Mouse (Mus musculus) c-Kit-positive CD71-negative TER-119-negative erythroid progenitor cells, embryonic 14.5 days (primary cell): Measurements from ENCODE around the gene Gstt1.
"Not testable (repeated sequence)": the region's sequence is repeated elsewhere in the genome, so short reads cannot be mapped to it uniquely, and the experiment has no call there.

ENCODE experiments used
- DNase-seq: peaks from one replicate; pipeline ENCODE4 v3.0.0-alpha.2; 2013; ENCODE audit warnings: low read depth

Gene Gstt1

GRCm38 (mm10) chr10:75804217-75804616 is 5.8 kb upstream of the Gstt1 start:
- DNase-seq, result no peak

- no peak for DNase-seq
Measured at GRCm38 (mm10) chr10:75797619-75798175, 687 bp downstream of the Gstt1 start.

- DNase-seq, result no peak
Measured at GRCm38 (mm10) chr10:75796731-75797516, 1.5 kb downstream of the Gstt1 start.

GRCm38 (mm10) chr10:75794880-75795279 is 3.5 kb downstream of the Gstt1 start:
- no peak for DNase-seq

GRCm38 (mm10) chr10:75790773-75791172 is 7.6 kb downstream of the Gstt1 start:
- DNase-seq, result no peak

- no peak for DNase-seq
Measured at GRCm38 (mm10) chr10:75789841-75790240, 8.5 kb downstream of the Gstt1 start.

- no peak for DNase-seq
Measured at GRCm38 (mm10) chr10:75789081-75789735, 9.2 kb downstream of the Gstt1 start.

GRCm38 (mm10) chr10:75788277-75788676 is 10.1 kb downstream of the Gstt1 start:
- no peak for DNase-seq

- DNase-seq, result no peak
Measured at GRCm38 (mm10) chr10:75785442-75785841, 12.9 kb downstream of the Gstt1 start.

GRCm38 (mm10) chr10:75780769-75781578 is 17.4 kb downstream of the Gstt1 start, which contains the start of the genes Gm20441 and Gstt3:
TSS of gene Gm20441 (minus strand) at chr10:75780954.
TSS of gene Gstt3 (minus strand) at chr10:75781414.
- DNase-seq, result peak; percentile 42

- no peak for DNase-seq
Measured at GRCm38 (mm10) chr10:75779206-75780174, 18.9 kb downstream of the Gstt1 start.

- no peak for DNase-seq
Measured at GRCm38 (mm10) chr10:75777885-75778284, 20.5 kb downstream of the Gstt1 start.

GRCm38 (mm10) chr10:75776562-75776961 is 21.8 kb downstream of the Gstt1 start:
- no peak for DNase-seq

- no peak for DNase-seq
Measured at GRCm38 (mm10) chr10:75774587-75774986, 23.8 kb downstream of the Gstt1 start.

- no peak for DNase-seq
Measured at GRCm38 (mm10) chr10:75774102-75774501, 24.3 kb downstream of the Gstt1 start.

GRCm38 (mm10) chr10:75772795-75773664 is 25.4 kb downstream of the Gstt1 start, which contains the start of gene Ddt:
TSS of gene Ddt (minus strand) at chr10:75773414.
- peak; percentile 70 for DNase-seq

GRCm38 (mm10) chr10:75767756-75768155 is 30.6 kb downstream of the Gstt1 start:
- not testable (repeated sequence) for DNase-seq

GRCm38 (mm10) chr10:75766856-75767255 is 31.5 kb downstream of the Gstt1 start:
- DNase-seq, result no peak

- peak; percentile 97 for DNase-seq
Measured at GRCm38 (mm10) chr10:75764519-75765473, 33.6 kb downstream of the Gstt1 start.
